Mouse (Mus musculus): ENCODE measurements at regions not wholly inside any gene's neighbourhood (a gene's known extent, or its start where the extent isn't known, plus 50 kb on each side); places are given as distances from the start of the nearest gene placed in this dataset.
A peak's percentile ranks its signal among the peaks of the same experiment; 100 is the strongest.

DNA sequence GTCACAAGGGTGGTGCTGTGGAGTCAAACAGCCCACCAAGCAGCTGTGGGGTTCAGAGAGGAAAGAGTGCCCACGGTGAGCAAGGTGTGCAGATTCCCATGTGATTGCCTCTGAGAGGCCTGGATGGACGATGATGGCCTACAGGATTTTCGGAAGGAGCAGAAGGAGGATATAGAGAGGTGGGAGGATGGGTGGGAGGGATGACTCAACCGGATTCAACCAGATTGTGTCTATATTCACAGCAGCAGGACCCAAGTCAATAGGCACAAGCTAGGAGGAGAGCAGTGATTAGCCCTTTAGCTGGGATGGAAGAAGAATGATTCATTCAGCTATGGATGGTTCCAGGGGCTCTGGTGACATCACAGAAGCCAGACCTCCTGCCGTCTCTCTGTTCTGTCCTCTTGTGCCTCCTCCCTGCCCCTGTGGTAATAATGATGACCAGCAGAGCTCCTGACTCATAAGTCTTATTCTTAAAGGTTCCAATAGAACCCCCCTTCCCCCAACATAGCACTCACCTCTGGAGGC, 82.6 kb upstream of the Stx16 start:
- DNase-seq: no peak
- intact Hi-C loops (cut with DNase I): no loop called here

GRCm38 (mm10) chr2:173994301-173995073, 81.6 kb upstream of the Stx16 start:
- intact Hi-C loops (cut with DNase I): no loop called here
- no peak for DNase-seq

DNA sequence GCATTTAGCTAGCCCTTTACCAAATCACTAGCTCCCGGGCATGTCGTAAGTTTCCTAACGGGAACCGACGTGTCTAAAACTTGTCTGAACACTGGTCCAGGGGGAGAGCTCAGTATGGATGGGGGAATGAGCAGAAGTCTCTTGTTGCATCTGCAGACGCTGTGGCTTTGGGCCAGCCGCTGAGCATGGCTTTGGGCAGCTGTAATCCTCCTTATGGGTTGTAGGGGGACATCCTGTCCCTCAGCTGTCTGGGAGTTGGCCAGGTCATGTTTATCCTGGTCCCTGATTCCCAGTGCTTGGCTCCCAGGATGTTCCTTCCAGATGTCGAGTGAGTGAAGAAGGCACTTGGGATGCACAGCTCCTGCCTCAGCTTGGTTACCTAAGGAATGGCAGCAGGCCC, 71.4 kb upstream of the Stx16 start:
- intact Hi-C loops (cut with DNase I): no loop called here
- DNase-seq: peak in 1 of 2 experiments; percentile 32

DNA sequence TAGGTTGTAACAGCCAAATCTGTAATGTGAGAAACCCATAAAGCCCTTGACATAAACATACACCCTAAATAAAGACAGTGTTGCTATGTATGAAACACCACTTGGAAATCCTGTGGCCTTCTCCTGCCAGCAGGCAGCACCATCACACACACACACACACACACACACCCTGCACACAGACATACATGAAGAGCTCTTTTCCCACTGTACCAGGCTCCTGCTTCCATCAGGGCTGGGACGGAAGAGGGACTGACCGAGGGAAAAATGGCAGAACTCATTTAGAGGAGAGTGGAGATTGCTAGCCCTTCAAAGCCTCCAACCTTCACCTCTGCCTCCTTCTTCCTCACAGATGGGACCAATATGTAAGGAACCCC, 68.1 kb upstream of the Stx16 start:
- no peak for DNase-seq
- intact Hi-C loops (cut with DNase I): no loop called here

GRCm38 (mm10) chr2:174008350-174009218, 67.5 kb upstream of the Stx16 start:
- intact Hi-C loops (cut with DNase I): no loop called here
- DNase-seq: peak; percentile 29 to 40

GRCm38 (mm10) chr2:174010038-174010437, 66.1 kb upstream of the Stx16 start:
- intact Hi-C loops (cut with DNase I): no loop called here
- no peak for DNase-seq

- intact Hi-C loops (cut with DNase I): no loop called here
Measured at GRCm38 (mm10) chr2:174011399-174011798, 64.7 kb upstream of the Stx16 start.

DNA sequence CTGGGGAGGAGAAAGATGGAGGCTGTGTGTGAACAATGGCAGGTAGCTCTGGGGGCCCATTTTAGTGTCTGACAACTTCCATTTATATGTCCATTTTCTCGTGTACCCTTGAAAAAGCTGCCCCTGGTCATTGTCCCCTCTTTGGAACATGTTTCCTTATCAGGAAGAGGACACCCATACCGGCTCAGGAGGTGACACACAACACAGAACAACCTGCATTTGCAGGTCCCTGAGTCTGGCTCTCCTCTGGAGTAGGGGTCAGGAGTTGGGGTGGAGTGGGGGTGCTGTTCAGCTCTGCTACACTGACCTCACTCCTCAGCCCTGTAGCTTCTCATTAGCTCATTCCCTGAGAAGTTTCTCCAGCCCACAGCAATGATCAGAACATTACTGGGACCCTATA, 61.7 kb upstream of the Stx16 start:
- peak in 1 of 2 experiments; percentile 2 for DNase-seq
- intact Hi-C loops (cut with DNase I): no loop called here

More at GRCm38 (mm10) chr2:174011399-174011798, 64.7 kb upstream of the Stx16 start:
- DNase-seq: no peak

DNA sequence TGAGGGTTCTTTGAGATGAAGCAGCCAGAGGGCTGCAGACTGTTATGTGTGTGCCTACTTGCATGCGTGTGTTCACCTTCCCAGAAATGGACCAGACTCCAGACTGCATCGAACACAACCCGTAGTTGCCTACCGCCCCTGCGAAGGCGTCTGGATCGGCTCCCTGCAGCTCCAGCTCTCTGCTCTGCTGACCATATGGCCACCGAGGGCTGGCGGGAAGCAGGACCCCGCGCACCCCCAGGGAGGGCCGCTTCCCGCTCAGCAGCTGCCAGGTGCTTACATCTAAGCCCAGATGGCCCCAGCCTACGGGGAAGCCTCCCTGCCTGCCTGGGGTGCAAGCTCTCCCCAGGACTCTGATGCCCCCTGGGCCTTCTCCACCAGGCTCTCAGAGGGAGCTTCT, 60.8 kb upstream of the Stx16 start:
- no peak for DNase-seq
- intact Hi-C loops (cut with DNase I): no loop called here

DNA sequence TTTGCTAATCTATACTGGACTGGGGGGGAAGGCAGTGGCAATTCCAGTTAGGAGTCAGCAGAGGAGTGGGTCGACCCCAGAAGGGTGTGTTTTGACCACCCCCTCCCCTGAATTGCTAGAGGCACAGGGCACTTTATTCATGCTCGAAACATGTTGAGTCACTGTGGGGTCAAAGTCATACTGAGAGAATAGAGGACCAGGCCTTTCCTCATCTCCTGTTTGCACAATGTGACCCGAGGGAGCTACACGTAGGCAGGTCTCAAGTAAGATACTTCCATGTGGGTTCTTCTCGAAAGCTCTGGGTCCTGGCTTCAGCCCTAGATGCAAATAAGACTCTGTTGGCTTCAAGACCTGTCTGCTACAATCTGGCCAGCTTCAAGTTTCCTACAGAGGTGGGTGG, 60.0 kb upstream of the Stx16 start:
- DNase-seq: no peak
- intact Hi-C loops (cut with DNase I): no loop called here

DNA sequence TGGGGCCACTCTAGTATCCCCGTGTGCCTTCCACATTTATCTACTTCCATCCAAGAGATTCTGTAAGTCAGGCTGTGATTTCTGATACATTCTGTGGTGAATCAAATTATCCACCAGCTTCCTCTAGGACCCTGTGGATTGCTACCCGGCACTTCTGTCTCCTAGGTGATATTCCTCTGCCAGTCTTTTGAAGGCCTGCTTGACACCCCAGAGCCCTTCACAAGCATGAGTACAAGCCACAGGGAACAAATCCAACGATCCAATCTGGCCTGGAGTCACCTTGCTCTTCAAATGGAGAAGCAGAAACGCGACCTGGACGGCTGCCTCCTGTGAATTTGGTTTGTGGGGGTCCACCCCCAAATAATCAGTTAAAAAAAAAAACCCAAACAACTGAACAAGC, 59.1 kb upstream of the Stx16 start:
- no peak for DNase-seq
- intact Hi-C loops (cut with DNase I): no loop called here

DNA sequence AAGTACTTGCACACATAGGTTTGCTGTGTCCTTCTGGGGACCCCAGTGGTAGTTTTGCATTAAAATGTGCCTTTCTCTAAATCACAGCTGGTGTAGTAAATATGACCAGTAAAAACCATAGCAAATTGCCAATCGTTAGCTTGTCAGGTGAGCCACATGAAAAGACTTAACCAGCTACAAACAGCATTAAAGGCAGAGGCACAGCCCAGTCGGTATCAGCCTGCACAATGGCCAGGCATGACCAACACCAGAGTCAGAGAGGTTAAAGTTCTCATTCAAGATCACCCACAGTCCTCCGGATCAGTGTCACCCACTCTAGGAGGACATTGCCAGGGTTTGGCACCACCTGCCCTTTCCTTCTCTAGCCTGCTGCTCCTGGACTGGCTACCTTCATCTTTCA, 58.5 kb upstream of the Stx16 start:
- intact Hi-C loops (cut with DNase I): no loop called here
- no peak for DNase-seq

- DNase-seq: no peak
- intact Hi-C loops (cut with DNase I): no loop called here
Measured at GRCm38 (mm10) chr2:174018002-174018401, 58.1 kb upstream of the Stx16 start.

DNA sequence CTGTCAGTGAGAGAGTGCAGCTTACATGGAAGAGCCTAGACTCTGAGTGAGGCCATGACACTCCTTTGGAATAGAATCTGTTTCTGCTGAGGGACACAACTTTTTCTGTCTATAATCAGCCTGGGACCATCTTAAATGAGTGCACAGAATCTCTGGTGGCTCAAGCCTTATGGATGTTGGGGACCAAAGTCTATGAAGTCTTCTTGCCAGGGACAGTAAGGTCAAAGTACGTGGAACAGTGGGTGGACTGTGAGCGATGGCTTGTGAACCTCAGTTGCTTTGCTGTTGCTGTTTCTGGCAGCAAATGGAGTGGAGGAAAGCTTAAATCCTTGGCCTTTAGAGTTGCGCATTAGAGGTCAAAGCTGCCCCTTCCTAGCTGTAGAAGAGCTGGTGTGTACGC, 57.1 kb upstream of the Stx16 start:
- no peak for DNase-seq
- intact Hi-C loops (cut with DNase I): no loop called here

DNA sequence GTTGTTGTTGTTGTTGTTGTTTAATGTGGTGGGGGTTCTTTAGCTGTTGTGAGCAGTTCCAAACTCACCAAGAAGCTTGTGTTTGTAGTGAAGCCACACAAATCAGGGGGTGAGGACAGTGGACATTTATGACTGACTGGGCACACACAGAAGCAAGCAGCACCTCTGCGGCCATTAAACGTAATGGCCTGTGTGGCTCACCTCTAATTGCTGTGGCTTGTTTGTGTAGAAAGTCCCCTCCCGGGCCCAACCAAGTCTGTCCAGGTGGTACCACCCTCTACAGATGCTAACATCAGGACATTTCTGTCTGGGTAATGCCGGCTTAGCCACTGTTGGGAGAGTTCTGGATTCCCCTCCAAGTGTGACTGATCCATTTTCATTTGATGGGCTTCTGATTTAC, 56.1 kb upstream of the Stx16 start:
- intact Hi-C loops (cut with DNase I): no loop called here
- DNase-seq: no peak

- intact Hi-C loops (cut with DNase I): no loop called here
- no peak for DNase-seq
Measured at GRCm38 (mm10) chr2:174020447-174020846, 55.7 kb upstream of the Stx16 start.

DNA sequence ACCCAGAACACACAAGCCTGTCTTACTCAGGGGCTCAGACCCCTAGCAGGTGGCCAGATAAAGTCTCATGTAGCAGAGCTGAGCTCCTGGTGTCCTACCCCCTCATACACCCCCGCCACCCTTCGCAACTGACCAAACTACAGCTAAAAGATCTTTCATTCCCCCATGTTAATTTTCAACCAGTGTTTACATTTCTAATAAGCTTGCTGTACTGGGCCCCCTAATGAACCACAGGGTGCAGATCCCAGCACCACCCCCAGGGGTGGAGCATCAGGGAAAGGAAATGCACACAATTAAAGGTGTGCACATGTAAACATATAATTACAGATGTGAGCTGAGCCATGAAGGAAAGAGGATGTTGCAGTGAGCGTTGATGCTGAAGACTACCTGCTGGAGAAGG, 54.6 kb upstream of the Stx16 start:
- DNase-seq: no peak
- intact Hi-C loops (cut with DNase I): no loop called here

DNA sequence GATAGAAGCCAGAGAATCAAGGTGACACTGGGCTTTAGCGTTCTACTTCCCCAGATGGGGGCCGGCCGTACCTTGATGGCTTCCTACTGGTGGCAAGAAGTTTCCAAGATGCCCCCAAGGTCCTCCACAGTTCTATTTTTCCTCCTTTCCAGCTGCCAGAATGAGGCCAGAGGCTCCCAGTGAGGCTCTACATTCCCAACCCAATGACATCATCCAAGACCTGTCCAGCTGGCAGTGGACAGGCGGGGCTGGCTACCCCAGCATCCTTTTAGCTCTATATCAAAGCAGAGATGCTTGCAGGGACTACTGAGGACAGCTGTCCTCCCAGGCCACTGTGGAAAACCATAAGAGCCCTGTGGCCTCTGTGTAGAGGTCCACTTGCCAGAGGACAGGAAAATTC, 53.8 kb upstream of the Stx16 start:
- intact Hi-C loops (cut with DNase I): no loop called here
- DNase-seq: peak; percentile 48 to 53

DNA sequence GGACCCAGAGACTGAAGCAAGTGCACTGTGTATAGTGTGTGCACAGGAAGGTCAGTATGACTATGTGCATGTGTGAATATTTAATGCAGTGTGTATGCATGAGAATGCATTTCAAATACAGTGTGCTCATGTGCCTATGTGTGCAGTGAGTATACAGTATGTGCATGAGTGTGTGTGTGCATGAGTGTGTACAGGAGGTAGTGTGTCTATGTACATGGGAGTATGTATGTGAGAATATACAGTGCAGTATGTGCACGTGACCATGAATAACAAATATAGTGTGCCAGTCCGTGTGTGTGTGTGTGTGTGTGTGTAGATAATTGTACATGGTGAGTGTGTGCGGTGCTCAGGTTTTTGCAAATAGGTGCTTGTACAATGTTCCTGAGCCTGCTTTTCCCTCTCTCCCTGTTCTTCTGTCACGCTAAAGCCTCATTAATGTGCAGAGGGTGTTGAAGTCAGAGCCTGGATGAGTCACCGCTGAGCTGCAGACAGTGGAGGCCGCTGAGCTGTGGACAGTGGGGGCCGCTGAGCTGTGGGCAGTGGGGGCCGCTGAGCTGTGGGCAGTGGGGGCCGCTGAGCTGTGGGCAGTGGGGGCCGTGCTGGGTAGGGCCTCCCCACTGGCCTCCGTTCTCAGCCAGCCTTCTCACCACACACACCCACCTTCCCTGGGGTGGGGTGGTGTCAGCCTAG, 50.8 kb upstream of the Stx16 start:
- no peak for DNase-seq
- intact Hi-C loops (cut with DNase I): no loop called here

Data from gastrocnemius, postnatal 36 days (tissue).